Mouse (Mus musculus) heart, postnatal 14 days (tissue): ENCODE data around the gene Tulp2. TPM values are rescaled to one million over a fixed set of nuclear protein-coding genes. Genes with fewer than 3 reads are reported as not detected.
"Not testable (repeated sequence)": the region's sequence is repeated elsewhere in the genome, so short reads cannot be mapped to it uniquely, and the experiment has no call there.

Experiments used
- DNase-seq, 2 experiments: peaks; one replicate each; pipeline ENCODE4 v3.0.0; 2021 to 2022
- intact Hi-C: fragments of 180-260 bp; cut with DNase I; formaldehyde crosslinking; loops from one replicate; pipeline ENCODE4 v1.15.1; 2025
- total RNA-seq, 2 experiments: library from RNA; stranded (reverse); gene quantifications; 2 replicates each; pipeline ENCODE4 v1.2.3; 2021

Gene Tulp2
- total RNA-seq, 2 experiments from 2014 or later: not detected

- intact Hi-C loops: no loop called here
- no peak for DNase-seq
Measured at GRCm38 (mm10) chr7:45515436-45515835, 33.8 kb downstream of the Tulp2 start.

GRCm38 (mm10) chr7:45516846-45517245 is 35.2 kb downstream of the Tulp2 start:
- intact Hi-C loops, DNase-seq: not testable (repeated sequence)

DNA sequence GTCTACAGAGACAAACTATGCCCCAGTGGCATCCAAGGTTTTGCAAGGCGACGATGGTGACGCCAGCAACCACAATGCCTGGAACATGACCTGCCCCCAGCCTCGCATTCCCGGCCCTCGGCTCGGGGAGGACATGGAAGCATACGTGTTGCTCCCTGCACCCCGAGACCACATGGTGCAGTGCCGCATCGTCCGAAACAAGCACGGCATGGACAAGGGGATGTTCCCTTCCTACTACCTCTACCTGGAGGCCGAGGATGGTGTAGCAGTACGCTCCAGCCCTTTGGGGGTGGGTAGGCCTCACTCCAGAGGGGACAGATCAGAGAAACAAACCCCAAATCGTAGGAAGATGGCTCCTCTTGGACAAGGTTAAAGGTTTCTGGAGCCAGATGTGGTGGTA is 36.9 kb downstream of the Tulp2 start:
- intact Hi-C loops: no loop called here
- DNase-seq: no peak

DNA sequence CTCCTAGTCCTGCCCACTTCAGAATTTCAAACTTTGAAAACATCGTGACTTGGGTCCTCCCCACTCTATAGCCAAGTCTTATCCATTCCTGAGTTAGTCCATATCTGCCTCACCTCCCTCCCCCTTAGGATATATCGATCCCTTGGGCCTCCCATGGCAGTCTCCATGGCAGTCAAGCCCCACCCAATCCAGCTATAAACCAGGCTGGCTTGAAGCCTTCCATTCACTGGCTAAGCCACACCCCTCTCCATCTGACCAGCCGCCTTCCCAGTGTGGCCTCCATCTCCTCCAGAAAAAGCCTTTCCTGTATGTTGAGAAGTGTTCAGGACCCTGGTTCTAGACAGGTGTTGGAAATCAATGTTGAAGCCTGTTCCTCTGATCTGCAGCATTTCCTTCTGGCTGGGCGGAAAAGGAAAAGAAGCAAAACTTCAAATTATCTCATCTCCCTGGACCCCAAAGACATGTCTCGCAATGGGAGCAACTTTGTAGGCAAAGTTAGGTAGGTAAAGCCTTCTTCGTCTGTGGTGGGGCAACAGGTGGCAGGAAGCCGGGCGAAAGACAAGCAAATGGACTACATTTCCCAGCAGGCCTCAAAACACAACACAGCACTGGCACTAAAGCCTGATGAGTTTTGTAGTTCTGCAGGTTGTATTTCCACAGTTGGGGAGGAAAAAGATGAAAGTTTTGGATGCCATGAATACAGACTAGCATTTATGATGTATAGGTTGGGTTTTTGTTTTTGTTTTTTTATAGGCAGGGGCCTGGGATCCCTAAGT is 37.9 kb downstream of the Tulp2 start:
- intact Hi-C loops: no loop called here
- no peak for DNase-seq

DNA sequence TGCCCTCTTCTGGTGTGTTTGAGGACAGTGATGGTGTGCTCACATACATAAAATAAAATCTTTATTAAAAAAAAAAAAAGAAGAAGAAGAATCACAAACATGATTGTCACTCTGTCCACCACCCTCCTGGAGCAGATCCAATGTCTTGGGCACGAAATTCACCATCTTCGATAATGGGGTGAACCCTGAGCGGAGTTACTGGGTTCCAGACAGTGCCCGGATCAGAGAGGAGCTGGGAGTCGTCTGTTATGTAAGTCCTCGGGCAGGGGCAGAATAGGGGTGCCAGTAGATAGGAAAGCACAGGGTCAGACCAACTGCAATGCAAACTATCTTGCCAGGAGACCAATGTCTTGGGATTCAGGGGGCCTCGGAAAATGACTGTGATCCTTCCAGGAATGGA is 38.9 kb downstream of the Tulp2 start:
- intact Hi-C loops: no loop called here
- DNase-seq: no peak

DNA sequence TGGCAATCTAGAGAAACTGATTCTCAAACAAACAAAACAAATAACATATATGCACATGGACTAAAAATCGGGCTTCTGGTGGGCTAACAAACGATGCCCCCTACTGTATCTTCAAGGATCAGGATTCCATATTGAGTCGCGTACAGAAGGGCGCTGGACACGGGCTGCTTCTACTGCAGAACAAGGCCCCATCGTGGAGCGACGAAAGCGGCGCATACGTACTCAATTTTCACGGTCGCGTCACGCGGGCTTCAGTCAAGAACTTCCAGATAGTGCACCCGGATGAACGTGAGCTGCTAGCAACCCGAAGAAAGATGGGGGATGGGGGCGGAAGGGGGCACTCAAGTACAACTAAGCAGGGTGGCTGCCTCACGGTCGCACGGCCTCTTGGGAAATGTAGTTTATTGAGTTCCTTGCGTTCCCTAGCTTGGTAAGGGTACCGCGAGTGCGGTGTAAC is 40.1 kb downstream of the Tulp2 start:
- intact Hi-C loops: loop anchor here (2.0 kb wide), 1 partner anchor 47 kb away; no protein-coding TSS in a partner anchor
- peak; percentile 83 to 86 for DNase-seq

- no peak for DNase-seq
- intact Hi-C loops: loop anchor here (2.0 kb wide), 1 partner anchor 47 kb away; no protein-coding TSS in a partner anchor
Measured at GRCm38 (mm10) chr7:45522194-45522752, 40.6 kb downstream of the Tulp2 start.

DNA sequence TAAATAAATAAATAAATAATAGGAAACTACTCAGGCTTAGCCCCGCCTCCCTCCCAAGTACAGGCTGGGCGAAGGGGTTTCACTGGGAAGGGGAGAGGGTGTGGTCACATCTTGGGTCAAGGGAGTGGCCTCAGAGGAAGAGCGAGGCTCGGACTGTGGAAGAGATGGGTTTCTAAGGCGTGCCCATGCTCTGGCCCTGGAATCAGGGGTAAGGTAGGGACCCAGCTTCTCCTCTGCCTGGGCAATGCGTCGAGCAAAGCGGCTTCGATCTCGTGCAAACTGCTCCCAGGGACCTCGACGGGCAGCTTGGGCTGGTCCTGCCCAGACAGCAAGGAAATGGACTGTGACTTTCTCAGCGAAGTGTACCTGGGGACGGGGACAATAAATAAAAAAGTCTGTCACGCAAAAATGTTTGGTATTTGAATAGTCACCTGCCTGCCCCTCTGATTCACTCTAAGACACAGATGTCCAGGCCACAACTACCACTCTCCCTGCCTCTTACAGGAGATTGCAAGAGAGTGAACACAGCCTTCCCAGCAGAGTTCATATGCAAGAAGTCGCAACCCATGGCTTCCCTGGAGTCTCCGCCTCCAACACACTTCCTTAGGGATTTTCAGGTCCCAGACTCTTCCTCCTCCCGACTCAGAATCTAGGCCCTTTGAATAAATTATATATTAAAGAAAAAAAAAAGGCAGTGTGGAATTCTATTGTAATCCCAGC is 41.4 kb downstream of the Tulp2 start:
- intact Hi-C loops: loop anchor here (2.0 kb wide), 1 partner anchor 48 kb away; no protein-coding TSS in a partner anchor
- DNase-seq: no peak

GRCm38 (mm10) chr7:45523678-45524170 is 42.0 kb downstream of the Tulp2 start:
- intact Hi-C loops: loop anchor here (2.0 kb wide), 1 partner anchor 49 kb away; no protein-coding TSS in a partner anchor
- DNase-seq: no peak

GRCm38 (mm10) chr7:45524841-45525621 is 43.4 kb downstream of the Tulp2 start:
- peak; percentile 48 to 51 for DNase-seq
- intact Hi-C loops: no loop called here

DNA sequence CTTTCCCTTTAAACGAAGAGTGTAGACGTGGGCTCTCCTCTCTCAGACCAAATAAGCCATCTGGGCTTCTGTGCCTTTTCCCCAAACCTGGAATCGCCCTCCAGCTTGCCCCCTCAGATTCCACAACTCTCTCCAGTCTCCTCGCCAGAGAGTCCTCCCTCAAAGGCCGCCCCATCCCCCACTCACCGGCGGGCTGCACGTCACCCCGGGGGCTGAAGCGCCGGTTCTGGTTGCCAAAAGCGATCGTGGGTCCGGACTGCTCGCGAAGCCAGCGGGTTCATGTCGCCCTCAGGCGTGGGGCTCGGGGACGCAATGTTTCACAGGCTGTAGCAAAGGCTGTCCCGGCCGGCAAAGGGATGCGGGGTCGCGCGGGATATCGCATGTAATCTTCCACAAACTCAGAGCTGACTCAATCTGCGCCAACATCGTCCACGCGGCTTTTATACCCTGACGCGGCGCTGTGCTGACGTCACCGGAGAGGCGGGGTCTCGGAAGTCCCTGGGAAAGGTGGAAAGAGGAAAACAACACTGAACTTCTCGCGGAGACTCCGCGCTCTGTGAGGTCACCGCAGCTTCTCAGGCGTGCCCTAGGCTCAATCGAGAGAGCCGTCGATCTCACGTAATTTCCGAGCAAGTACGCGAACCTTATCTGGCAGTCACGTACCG is 44.3 kb downstream of the Tulp2 start, which contains the start of the genes Ppp1r15a and Plekha4:
Gene Ppp1r15a, minus strand, starts transcription at position 460 of the 665 bp plus-strand sequence.
Gene Plekha4, plus strand, starts transcription at position 522 of the 665 bp plus-strand sequence.
- intact Hi-C loops: no loop called here
- peak; percentile 95 to 97 for DNase-seq

GRCm38 (mm10) chr7:45526474-45527120 is 44.9 kb downstream of the Tulp2 start:
- intact Hi-C loops: no loop called here
- no peak for DNase-seq

GRCm38 (mm10) chr7:45527169-45527568 is 45.5 kb downstream of the Tulp2 start:
- DNase-seq, intact Hi-C loops: not testable (repeated sequence)

- intact Hi-C loops: no loop called here
- peak; percentile 48 to 59 for DNase-seq
Measured at GRCm38 (mm10) chr7:45529461-45529860, 47.8 kb downstream of the Tulp2 start.

DNA sequence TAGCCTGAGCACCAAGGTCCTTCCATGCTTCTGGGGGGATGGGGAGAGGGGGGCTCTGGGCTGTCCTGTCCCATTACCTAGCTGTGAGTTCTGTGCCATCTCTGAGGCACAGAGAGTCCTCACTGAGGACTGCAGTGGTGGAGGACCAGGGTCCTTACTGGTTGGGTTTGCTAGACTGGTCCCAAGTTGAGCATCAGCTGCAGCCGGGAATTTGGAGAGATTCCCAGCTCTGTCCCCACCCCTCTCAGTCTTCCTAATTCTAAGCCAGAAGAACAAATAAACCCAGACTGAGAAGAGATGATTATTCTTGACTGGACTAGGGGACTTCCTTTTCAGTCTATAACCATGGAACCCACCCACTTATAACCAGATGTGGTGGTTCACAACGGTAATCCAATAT is 49.0 kb downstream of the Tulp2 start:
- intact Hi-C loops: no loop called here

DNA sequence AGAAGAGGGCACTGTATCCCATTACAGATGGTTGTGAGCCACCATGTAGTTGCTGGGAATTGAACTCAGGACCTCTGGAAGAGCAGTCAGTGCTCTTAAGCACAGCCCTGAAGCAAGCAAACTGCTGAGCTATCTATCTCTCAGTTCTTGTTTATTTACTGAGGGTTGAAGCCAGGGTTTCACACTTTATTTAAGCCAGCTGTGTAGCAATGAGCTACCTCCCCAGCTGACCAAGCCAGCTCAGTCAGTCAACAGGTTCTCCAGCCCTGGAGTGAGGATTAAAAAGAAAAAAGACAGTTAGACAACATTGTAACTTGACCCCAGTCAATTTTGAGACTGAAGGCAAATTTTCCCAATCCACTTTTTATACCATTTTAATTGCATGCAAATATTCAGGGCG is 54.0 kb downstream of the Tulp2 start:
- no peak for DNase-seq
- intact Hi-C loops: no loop called here

More for the DNA sequence above, 49.0 kb downstream of the Tulp2 start:
- peak; percentile 37 to 48 for DNase-seq

- DNase-seq: no peak
- intact Hi-C loops: no loop called here
Measured at GRCm38 (mm10) chr7:45537602-45538001, 55.9 kb downstream of the Tulp2 start.

DNA sequence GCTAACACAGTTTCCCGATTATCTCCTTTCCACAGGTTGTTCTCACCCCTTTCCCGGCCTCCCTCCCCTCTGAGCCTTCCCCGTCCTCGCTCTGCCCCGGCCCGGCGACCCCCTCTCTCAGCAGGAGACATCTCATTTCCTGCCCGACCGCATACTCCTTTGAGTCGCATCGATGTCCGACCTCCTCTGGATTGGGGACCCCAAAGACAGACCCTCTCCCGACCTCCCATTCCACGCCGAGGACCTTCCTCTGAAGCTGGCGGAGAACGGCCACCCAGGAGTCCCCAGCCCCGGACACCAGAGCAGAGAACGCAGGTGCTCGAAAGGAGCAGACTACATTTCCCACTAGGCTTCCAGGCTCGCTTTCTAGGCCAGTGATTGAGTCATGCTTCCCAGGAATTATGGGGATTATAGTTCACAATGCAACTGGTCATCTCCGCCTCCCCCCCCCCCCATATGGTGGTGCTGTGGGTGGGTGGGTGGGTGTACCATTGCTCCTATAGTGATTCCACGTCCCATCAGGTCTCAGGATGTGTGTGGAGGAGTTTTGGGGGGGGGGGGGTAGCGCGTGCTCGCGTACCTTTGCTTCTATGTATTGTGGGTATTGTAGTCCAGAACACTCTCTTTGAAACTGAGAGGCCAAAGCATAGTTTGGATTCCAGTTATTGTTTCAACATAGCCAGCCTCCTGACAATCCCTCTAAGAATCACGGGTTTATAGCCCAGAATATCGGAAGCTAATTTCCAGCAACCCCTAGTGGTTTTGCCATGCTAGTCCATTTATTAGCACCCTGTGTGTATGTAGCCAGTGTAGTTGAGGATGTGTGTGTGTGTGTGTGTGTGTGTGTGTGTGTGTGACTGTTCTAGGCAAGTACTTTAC is 56.7 kb downstream of the Tulp2 start:
- intact Hi-C loops: no loop called here
- peak; percentile 37 to 54 for DNase-seq
